Mouse (Mus musculus) heart, adult 8-10 months (tissue): ENCODE measurements around the gene Aldh9a1. TPM values are rescaled to one million over a fixed set of nuclear protein-coding genes. Genes with fewer than 3 reads are reported as not detected.

Experiments
- microRNA-seq: library from miRNA; unstranded; fragments of <30 nt; microRNA quantifications from one replicate; pipeline ENCODE4 v1.2.0, GENCODE M21; 2022
- total RNA-seq, 4 experiments: library from RNA; stranded (reverse); gene quantifications; 2 replicates each; pipeline ENCODE4 v1.2.4; 2022

The Aldh9a1 gene
- total RNA-seq, 4 experiments from 2014 or later: 15.1 to 27.6 (median 20.4) TPM

Small RNA genes within 50 kb of the gene (microRNA-seq; reads per million reads assigned to microRNA genes)
- not detected for gene Gm25911

Other genes with a start within 250 kb of the Aldh9a1 start
- gene Uck2, start 64.7 kb upstream of the Aldh9a1 start, total RNA-seq: 10 to 100 TPM; 38.7 to 50.3 (median 43.4) TPM
- 10 to 100 TPM; 92.5 to 99.4 (median 98.8) TPM for gene Tmco1, start 41.6 kb upstream of the Aldh9a1 start, total RNA-seq
- 100 to 1,000 TPM; 345 to 380 (median 359) TPM for gene Mgst3, start 43.9 kb downstream of the Aldh9a1 start, total RNA-seq
- gene Lrrc52, start 116.8 kb downstream of the Aldh9a1 start, total RNA-seq: 1 to 10 TPM; 2.7 to 4.7 (median 3.1) TPM
- 10 to 100 TPM; 62.7 to 85.3 (median 66.2) TPM for gene Rxrg, start 248.4 kb downstream of the Aldh9a1 start, total RNA-seq